Mouse (Mus musculus) testis, adult 2 months (tissue): ENCODE measurements at regions not wholly inside any gene's neighbourhood (a gene's known extent, or its start where the extent isn't known, plus 50 kb on each side); places are given as distances from the start of the nearest gene placed in this dataset.

Experiments used
- H3K27ac ChIP-seq: fragments of 200-500 bp; 2 replicates; pipeline ENCODE4 v1.5.1; 2012; ENCODE audit warnings: low read depth, low read length; ENCODE audit not compliant: control insufficient read depth, insufficient read depth
- H3K27me3 ChIP-seq: fragments of 200-500 bp; 2 replicates; pipeline ENCODE4 v1.6.1; 2012; ENCODE audit warnings: mild to moderate bottlenecking, low read length, moderate library complexity; ENCODE audit not compliant: control insufficient read depth, insufficient read depth
- H3K36me3 ChIP-seq: fragments of 200-500 bp; 2 replicates; pipeline ENCODE4 v1.6.1; 2012; ENCODE audit warnings: mild to moderate bottlenecking, low read length; ENCODE audit not compliant: control insufficient read depth, insufficient read depth
- H3K4me1 ChIP-seq: fragments of 200-500 bp; 2 replicates; pipeline ENCODE4 v1.6.1; 2012; ENCODE audit warnings: low read length; ENCODE audit not compliant: control insufficient read depth, insufficient read depth
- H3K4me3 ChIP-seq: fragments of 200-500 bp; 2 replicates; pipeline ENCODE4 v1.5.1; 2012; ENCODE audit warnings: low read depth, mild to moderate bottlenecking, low read length, moderate library complexity, mixed read lengths; ENCODE audit not compliant: control insufficient read depth
- CTCF ChIP-seq: fragments of 200-500 bp; IDR thresholded peaks from 2 replicates; pipeline ENCODE4 v1.5.1; 2012; ENCODE audit warnings: low read depth, mild to moderate bottlenecking, inconsistent platforms, low read length, moderate library complexity; ENCODE audit not compliant: control insufficient read depth, insufficient read depth, insufficient replicate concordance
- POLR2A ChIP-seq: fragments of 200-500 bp; IDR thresholded peaks from 2 replicates; pipeline ENCODE4 v1.6.1; 2012; ENCODE audit warnings: low read depth, mild to moderate bottlenecking, inconsistent platforms, low read length, moderate library complexity; ENCODE audit not compliant: control insufficient read depth

DNA sequence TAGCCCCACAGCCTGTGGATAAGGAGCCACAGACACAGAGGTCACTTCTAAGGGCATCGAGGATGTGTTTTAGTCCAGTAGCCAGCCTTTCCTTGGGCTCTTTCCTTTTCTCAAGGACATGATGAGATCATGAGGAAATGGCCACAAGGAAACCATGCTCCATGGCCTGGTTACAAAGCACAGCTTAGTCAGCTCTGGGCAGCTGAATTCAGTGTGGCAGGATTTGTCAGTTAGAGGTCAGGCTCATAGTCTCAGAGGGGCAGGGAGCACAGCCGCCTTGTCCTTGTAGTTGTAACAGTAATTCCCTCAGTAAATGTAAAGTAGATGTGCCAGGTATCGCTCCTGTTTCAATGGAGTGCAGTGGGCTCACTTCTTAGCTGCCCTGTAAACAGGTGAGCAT is 111.7 kb upstream of the Vangl1 start:
- no peak overlapping the region for H3K4me3 ChIP-seq
- H3K27ac ChIP-seq, result no peak overlapping the region
- H3K36me3 ChIP-seq, result no peaks in the 10 kb centered on the region
- H3K27me3 ChIP-seq, result no peaks in the 10 kb centered on the region
- TF ChIP-seq POLR2A (no peak), CTCF (no peak)
- no peaks in the 10 kb centered on the region for H3K4me1 ChIP-seq

DNA sequence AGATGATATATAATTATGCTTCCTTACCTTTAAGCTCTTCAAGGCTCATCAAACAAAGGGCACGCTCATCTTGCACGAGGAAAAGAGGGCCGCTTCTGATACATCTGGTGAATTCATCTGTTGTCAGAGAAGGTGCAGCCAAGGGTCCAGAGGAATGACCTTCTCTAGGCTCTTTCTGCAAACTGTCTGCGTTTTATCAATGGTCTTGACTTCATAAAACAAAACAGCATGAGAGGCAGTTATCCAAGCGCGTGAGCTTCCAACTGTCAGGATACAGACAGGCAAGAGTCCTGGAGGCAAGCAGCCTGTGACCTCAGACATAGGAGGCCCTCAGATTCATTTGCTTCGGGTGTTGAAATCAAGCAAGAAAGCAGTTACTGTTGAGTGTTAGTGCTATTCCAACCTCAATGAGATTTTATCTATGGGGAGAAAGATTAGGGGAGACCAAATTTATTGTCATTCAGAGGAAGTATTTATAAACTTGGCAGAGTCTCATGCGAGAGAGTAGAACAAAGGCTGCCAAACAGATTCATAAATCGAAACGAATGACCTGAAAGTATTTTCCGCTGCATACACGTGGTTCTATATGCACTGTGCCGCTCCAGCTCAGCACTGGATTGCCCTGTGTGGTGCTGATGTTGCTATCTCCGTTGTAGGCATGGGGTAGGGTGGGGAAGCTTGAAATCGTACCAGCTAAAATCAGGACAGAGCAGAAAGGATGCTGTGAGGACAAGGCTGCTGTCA is 107.2 kb upstream of the Vangl1 start:
- TF ChIP-seq POLR2A, result no peak
- TF ChIP-seq CTCF, result no peak
- no peaks in the 10 kb centered on the region for H3K36me3 ChIP-seq
- no peak overlapping the region for H3K4me3 ChIP-seq
- H3K27me3 ChIP-seq, result no peaks in the 10 kb centered on the region
- no peak overlapping the region for H3K27ac ChIP-seq
- peaks cover 6% of the 10 kb centered on the region for H3K4me1 ChIP-seq

DNA sequence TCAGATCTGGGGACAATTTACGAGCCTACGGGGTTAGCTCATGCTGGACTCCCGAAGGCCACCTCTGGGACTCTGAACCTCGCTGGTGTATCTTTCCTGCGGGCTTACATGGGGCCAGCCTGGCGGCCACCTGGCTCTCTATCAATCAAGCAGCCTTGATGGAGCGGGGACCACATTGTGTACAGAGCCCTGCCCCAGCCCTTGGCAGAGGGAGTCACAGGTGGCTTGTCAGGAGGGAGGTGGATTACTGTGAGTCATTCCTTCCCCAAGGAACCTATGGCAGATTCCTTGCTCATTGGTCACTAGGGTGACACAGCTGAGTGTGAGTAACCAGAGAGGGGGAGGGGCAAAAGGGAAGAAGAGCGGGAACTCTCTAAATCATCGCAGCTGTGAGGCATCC is 105.8 kb upstream of the Vangl1 start:
- Histone ChIP-seq H3K36me3 (no peaks in the 10 kb centered on the region), H3K27me3 (no peaks in the 10 kb centered on the region), H3K27ac (no peak overlapping the region), H3K4me1 (peaks cover 6% of the 10 kb centered on the region), H3K4me3 (no peak overlapping the region)
- TF ChIP-seq CTCF, result no peak
- TF ChIP-seq POLR2A, result no peak

- Histone ChIP-seq H3K27me3 (no peaks in the 10 kb centered on the region), H3K4me3 (no peak overlapping the region), H3K27ac (no peak overlapping the region), H3K36me3 (no peaks in the 10 kb centered on the region), H3K4me1 (peaks cover 6% of the 10 kb centered on the region)
- TF ChIP-seq CTCF (peak; percentile 66; the same call in 1 of the 2 replicates), POLR2A (no peak)
Measured at GRCm38 (mm10) chr3:102309756-102310155, 105.3 kb upstream of the Vangl1 start.

DNA sequence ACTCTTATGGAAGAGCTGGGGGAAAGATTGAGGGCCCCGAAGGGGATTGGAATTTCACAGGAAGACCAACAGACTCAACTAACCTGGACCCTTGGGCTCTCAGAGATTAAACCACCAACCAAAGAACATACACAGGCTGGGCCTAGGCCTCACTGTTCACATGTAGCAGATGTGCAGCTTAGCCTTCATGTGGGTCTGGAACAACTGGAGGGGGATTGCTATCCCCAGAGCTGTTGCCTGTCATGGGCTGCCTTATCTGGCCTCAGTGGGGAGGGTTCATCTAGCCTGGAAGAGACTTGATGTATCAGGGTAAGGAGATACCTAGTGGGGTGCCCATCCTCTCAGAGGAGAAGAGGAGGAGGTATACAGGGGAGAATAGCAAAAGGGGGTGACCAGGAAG is 103.2 kb upstream of the Vangl1 start:
- TF ChIP-seq CTCF (no peak), POLR2A (no peak)
- Histone ChIP-seq H3K27ac (no peak overlapping the region), H3K4me1 (peaks cover 6% of the 10 kb centered on the region), H3K4me3 (no peak overlapping the region), H3K36me3 (no peaks in the 10 kb centered on the region), H3K27me3 (no peaks in the 10 kb centered on the region)

GRCm38 (mm10) chr3:102292385-102292784 is 87.9 kb upstream of the Vangl1 start:
- Histone ChIP-seq H3K36me3 (no peaks in the 10 kb centered on the region), H3K27me3 (no peaks in the 10 kb centered on the region), H3K4me3 (no peak overlapping the region), H3K4me1 (no peaks in the 10 kb centered on the region), H3K27ac (no peak overlapping the region)
- TF ChIP-seq POLR2A (no peak), CTCF (no peak)

DNA sequence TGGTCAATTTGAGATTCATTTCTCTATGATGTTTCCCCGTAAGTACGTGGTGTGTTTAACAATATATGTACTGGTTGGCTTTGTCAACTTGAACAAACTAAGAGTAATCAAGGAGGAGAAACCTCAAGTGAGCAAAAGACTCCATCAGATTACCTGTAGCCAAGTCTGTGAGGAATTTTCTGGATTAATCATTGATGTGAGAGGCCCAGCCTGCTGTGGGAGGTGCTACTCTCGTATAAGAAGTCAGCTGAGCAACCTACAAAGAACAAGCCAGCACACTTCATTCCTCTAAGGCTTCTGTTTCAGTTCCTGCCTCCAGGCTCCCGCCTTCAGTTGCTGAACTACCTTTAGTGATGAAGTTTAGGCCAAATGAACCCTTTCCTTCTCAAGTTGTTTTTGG is 77.5 kb upstream of the Vangl1 start:
- TF ChIP-seq CTCF (no peak), POLR2A (no peak)
- no peaks in the 10 kb centered on the region for H3K36me3 ChIP-seq

More for the DNA sequence above, 77.5 kb upstream of the Vangl1 start:
- Histone ChIP-seq H3K27ac (no peak overlapping the region), H3K4me1 (no peaks in the 10 kb centered on the region), H3K4me3 (no peak overlapping the region), H3K27me3 (no peaks in the 10 kb centered on the region)
